16 mouse cellular contexts compared by ENCODE assay signal in genomic region chr3:141828301-141828700, GRCm38 (mm10).
DNase-seq lines count a peak whose midpoint lies in the region; ATAC-seq lines count a peak whose summit lies in the region.
"Had no signal": no experiment of that assay in that cellular context is flagged by ENCODE, and none has a peak within 500 bp of the region (broad histone marks: within the 10 kb centered on the region; RNA-seq: fewer than 3 reads in every experiment).

No protein-coding gene starts in this region.

- peak; percentile 72 for ATAC-seq in common myeloid progenitor, adult 5-6 weeks (replicated peaks; ENCODE audit: low read depth, poor library complexity, severe bottlenecking)
- ATAC-seq in megakaryocyte progenitor cell, adult 5-6 weeks (replicated peaks; ENCODE audit: poor library complexity): peak; percentile 31; the same call in 1 of the 2 replicates
- ATAC-seq: forebrain, postnatal 0 days; hindbrain, postnatal 0 days had no signal

- peak; percentile 43 to 60 for DNase-seq in cerebellum, postnatal 10 days
- no peak for DNase-seq in cerebellum, adult 8-10 months
- peak; percentile 22 for DNase-seq in right cerebral cortex, postnatal 14 days
- DNase-seq in right cerebral cortex, postnatal 36 days (ENCODE audit: low spot score in 2 of 2): no peak
- DNase-seq in spleen, postnatal 10 days (ENCODE audit: low spot score in 2 of 2): no peak
- DNase-seq: adrenal gland, adult 2 months; adrenal gland, postnatal 25 days; forebrain, postnatal 0 days; gastrocnemius, postnatal 36 days; heart, adult 18-20 months; heart, postnatal 10 days; heart, postnatal 4 days; kidney, adult 11 months had no signal

Comparison
In these comparisons a context has a peak if more than half of its experiments do, and no peak if none do; other contexts are left out.
1. DNase-seq: peak in cerebellum, postnatal 10 days (2 of 2) and right cerebral cortex, postnatal 14 days (single experiment); none in cerebellum, adult 8-10 months (single experiment), right cerebral cortex, postnatal 36 days (0 of 2) and spleen, postnatal 10 days (0 of 2).